Mouse (Mus musculus): ENCODE results near the gene Bmpr1a. TPM values are rescaled to one million over a fixed set of nuclear protein-coding genes. Genes with fewer than 3 reads are reported as not detected.

The Bmpr1a gene
- polyA plus RNA-seq, 1 experiment, result 0.66 TPM

DNA sequence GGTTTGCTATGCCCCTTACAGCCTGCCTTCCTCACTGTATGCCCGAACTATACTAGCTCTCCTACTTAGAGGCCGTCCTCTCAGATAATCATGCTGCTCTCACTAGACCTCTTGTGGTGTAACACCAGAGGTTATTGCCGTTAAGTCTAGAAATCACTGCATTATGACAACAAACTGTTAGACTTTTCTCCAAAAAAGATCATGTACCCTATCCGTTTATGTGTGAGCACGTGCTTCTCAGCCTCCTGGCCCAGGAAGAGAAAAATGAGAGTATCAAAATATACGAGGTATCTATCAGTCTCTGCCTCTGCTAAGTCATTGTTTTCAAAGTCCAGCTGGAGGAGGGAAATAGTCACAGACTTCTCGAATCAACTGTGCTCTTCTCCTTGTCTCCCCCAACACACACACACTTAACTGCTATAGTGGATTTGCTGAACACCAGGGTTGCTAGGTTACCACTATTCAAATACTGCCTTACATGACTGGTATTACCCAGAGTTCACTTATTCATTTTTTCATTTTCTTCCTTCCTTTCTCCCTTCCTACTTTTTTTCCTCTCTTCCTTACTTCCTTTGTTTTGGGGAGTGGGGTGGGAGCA lies 5.8 kb upstream of the Bmpr1a start:
- TF ChIP-seq POLR2A (IDR thresholded peaks at IDR 0.05; ENCODE audit: borderline replicate concordance, low read depth, low read length) (no peak), CTCF (IDR thresholded peaks at IDR 0.05; ENCODE audit: low read depth, low read length) (no peak)

DNA sequence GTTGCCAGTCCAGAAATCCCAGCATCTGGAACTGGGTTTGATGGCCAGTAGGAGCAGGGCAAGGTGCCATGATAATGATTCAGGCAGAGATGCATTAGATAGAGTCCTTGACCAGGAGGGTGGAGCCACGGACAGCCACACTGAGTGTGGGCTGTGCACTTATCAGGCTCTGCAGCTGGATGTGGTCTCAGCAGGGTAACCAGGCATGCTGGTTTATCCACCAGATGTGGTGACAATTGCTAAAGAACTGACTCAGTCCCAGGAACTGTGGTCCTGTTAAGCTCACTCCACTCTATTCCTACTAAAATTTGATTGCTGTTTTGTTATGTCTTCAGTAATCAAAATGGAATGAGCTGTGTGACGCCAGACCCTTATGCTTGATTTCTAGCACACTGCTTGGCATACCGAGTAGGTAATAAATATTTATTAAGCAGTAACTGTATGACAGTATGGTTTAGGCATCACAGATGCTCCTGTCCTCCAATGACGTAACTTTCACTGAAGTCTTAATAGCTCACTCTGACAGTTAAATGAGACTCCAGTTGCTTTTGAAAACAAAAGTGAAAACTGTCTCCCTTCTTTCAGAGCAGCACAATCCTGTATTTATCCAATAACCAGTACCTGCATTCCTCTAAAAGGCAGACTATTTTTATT lies 5.2 kb upstream of the Bmpr1a start:
- H3K4me3 ChIP-seq (ENCODE audit: insufficient read depth, low read length), result no peak overlapping the region
- no peak overlapping the region for H3K27ac ChIP-seq (ENCODE audit: insufficient read depth, low read depth, low read length)
- TF ChIP-seq POLR2A (IDR thresholded peaks at IDR 0.05; ENCODE audit: borderline replicate concordance, low read depth, low read length) (no peak), CTCF (IDR thresholded peaks at IDR 0.05; ENCODE audit: low read depth, low read length) (no peak)
- peaks cover 2% of the 10 kb centered on the region; the same call in 1 of the 2 replicates for H3K4me1 ChIP-seq (ENCODE audit: control insufficient read depth, insufficient read depth, low read length)

More for the DNA sequence above, 5.8 kb upstream of the Bmpr1a start:
- no peaks in the 10 kb centered on the region for H3K4me1 ChIP-seq (ENCODE audit: control insufficient read depth, insufficient read depth, low read length)
- no peak overlapping the region for H3K4me3 ChIP-seq (ENCODE audit: insufficient read depth, low read length)
- H3K27ac ChIP-seq (ENCODE audit: insufficient read depth, low read depth, low read length), result no peak overlapping the region

DNA sequence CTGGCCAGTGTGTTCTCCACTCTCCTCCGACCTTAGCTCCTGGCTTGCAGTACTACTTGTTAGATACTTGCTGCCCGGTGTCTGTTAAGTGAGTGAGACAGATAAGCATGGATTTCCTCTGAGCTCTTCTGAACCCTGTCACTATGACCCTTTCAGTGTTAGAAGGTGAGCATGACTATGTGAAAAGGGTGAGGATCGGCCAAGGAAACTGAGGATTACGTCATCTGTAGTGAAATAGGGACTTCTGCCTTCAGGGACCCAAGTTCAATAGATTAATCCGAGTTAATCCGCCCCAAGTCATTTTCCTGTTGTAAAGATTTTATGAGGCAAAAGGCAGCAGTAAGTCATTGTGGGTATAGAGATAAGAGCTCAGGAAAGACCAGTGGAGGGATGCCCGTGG lies 2.2 kb upstream of the Bmpr1a start:
- H3K4me1 ChIP-seq (ENCODE audit: control insufficient read depth, insufficient read depth, low read length), result peaks cover 4% of the 10 kb centered on the region
- H3K27ac ChIP-seq (ENCODE audit: insufficient read depth, low read depth, low read length), result no peak overlapping the region
- TF ChIP-seq CTCF (IDR thresholded peaks at IDR 0.05; ENCODE audit: low read depth, low read length) (no peak), POLR2A (IDR thresholded peaks at IDR 0.05; ENCODE audit: borderline replicate concordance, low read depth, low read length) (no peak)
- no peak overlapping the region for H3K4me3 ChIP-seq (ENCODE audit: insufficient read depth, low read length)

DNA sequence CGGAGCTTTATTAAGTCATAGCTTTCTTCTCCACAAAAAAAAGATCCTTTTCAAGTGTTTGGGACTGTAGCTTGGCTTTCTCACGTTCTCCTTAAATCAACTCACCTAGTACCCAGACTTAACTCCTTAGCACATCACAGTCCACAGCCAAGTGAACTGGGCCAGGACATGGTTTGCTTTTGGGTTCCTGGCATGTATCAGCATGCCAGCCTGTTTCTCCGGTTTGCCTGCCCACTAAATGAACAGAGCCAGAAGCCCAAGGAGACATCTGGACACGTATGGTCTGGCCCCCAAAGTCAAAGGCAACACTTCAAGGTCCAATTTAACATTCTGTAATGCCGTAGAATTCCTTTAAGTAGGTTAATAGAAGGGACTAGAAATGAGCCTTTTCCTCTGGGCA lies 1.2 kb upstream of the Bmpr1a start:
- Histone ChIP-seq H3K4me1 (ENCODE audit: control insufficient read depth, insufficient read depth, low read length) (peaks cover 13% of the 10 kb centered on the region), H3K27ac (ENCODE audit: insufficient read depth, low read depth, low read length) (no peak overlapping the region), H3K4me3 (ENCODE audit: insufficient read depth, low read length) (no peak overlapping the region)
- TF ChIP-seq CTCF (IDR thresholded peaks at IDR 0.05; ENCODE audit: low read depth, low read length) (no peak), POLR2A (IDR thresholded peaks at IDR 0.05; ENCODE audit: borderline replicate concordance, low read depth, low read length) (no peak)

DNA sequence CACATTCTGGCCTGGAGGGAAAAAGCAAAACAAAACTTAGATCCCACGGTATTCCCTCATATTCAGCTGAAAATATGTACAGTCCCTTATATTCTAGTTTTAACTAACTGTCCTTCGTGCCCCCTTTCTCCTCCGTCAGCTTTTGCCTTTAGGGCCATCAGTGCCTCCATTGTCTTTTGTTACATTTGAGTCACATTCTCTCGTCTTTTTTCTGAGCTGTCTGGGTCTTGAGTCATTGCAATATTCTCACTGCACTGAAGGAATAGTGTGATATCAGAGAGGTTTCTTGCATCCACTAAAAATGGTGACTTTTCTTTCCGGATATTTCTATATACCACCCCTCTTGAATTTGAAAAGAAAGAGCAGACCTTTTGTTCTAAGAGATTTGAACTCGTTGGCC lies 618 bp upstream of the Bmpr1a start:
- Histone ChIP-seq H3K4me3 (ENCODE audit: insufficient read depth, low read length) (no peak overlapping the region), H3K27ac (ENCODE audit: insufficient read depth, low read depth, low read length) (no peak overlapping the region), H3K4me1 (ENCODE audit: control insufficient read depth, insufficient read depth, low read length) (peaks cover 17% of the 10 kb centered on the region)
- no peak for TF ChIP-seq CTCF (IDR thresholded peaks at IDR 0.05; ENCODE audit: low read depth, low read length)
- no peak for TF ChIP-seq POLR2A (IDR thresholded peaks at IDR 0.05; ENCODE audit: borderline replicate concordance, low read depth, low read length)

DNA sequence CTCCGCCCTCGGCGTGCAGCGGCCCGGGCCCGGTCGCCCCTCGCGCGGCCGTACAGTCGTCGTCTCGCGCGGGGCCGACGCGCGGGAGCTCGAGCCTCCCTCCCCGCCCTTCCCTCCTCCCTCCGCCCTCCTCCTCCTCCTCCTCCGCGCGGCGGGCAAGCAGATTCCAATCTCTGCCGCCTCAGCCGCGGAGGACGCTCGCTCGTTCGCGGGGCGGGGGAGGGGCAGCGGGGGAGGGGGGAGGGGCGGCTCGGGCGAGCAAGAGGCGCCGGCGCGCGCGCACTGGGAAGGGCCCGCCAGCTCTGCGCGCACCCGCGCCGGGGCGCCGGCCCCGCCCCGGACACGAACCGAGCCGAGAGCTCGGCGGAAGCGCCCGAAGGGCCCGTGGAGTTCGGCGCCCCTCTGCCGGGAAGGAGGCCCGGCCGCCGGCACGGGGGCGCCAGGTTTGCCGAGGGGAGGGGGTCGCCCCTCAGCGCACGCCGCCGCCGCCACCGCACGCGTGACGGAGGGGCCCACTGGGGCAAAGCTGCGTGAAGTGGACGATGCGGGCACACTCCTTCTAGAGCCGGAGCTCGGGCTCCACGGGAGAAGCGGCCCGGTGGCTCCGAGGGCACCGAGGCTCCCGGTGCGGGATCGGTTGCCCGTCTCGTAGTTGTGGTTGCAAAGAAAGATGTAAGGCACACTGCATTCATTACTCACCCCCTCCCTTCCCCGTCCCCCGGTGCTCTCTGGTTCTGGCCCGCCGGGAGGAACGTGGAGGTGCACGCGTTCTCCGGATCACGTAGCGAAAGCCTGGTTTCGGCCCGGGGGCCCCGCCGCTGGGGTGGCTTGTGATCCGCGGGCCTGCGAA lies 441 bp downstream of the Bmpr1a start:
- H3K4me1 ChIP-seq (ENCODE audit: control insufficient read depth, insufficient read depth, low read length), result peaks cover 20% of the 10 kb centered on the region
- H3K4me3 ChIP-seq (ENCODE audit: insufficient read depth, low read length), result peak overlapping the region; percentile 98
- TF ChIP-seq CTCF (IDR thresholded peaks at IDR 0.05; ENCODE audit: low read depth, low read length) (no peak), POLR2A (IDR thresholded peaks at IDR 0.05; ENCODE audit: borderline replicate concordance, low read depth, low read length) (no peak)
- peak overlapping the region; percentile 77 for H3K27ac ChIP-seq (ENCODE audit: insufficient read depth, low read depth, low read length)

DNA sequence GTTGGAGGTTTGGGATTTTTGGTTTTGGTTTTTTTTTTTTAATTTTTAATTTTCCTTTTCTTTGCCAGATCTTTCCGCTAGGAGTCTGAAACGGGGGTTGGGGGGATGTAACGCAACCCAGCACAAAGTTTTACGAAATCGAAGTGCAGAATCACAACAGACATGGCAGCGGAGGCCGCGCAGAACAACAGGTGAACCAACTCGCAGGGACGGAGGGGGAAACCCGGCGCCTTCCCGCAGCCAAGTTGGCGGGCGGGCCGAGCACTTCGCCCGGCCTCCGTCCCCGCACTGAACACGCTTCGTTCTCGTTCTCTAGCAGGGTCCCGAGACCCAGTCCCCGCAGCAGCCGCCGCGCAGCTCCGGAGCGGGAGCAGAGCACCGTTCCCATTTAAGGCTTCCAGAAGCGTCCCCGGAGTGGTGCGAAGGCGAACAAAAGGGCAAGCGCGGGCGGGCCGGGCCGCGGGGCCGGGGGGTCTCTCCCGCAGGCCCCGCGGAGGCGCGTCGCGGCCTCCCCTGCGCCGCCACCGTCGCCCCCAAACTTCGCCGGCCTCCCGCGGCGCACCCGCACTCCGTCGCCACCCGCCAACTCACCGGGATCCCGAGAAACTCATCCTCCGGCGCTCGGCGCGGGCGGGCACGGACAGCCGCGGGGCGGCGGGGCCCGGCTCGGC lies 1.2 kb downstream of the Bmpr1a start:
- TF ChIP-seq CTCF (IDR thresholded peaks at IDR 0.05; ENCODE audit: low read depth, low read length), result no peak
- TF ChIP-seq POLR2A (IDR thresholded peaks at IDR 0.05; ENCODE audit: borderline replicate concordance, low read depth, low read length), result no peak
- H3K27ac ChIP-seq (ENCODE audit: insufficient read depth, low read depth, low read length), result peak overlapping the region; percentile 77
- peak overlapping the region; percentile 95 for H3K4me3 ChIP-seq (ENCODE audit: insufficient read depth, low read length)
- peaks cover 25% of the 10 kb centered on the region for H3K4me1 ChIP-seq (ENCODE audit: control insufficient read depth, insufficient read depth, low read length)

DNA sequence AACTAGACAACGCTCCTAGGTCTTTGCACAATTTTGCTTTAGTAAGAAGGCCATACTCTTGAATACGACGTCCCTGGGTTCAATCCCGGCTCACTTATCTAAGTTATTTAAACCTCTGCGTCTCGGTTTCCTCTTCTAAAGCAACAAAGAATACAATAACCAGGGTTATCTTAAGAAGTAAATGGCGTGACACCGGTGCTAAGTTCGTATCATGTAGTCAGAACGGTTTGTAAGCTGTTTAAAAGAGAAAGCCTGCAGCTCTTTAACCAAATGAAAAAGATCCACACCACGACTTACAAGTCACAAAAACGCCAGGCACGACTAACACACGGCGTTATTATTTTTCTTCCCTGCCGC lies 1.7 kb downstream of the Bmpr1a start:
- H3K4me1 ChIP-seq (ENCODE audit: control insufficient read depth, insufficient read depth, low read length), result peaks cover 25% of the 10 kb centered on the region
- no peak for TF ChIP-seq POLR2A (IDR thresholded peaks at IDR 0.05; ENCODE audit: borderline replicate concordance, low read depth, low read length)
- no peak for TF ChIP-seq CTCF (IDR thresholded peaks at IDR 0.05; ENCODE audit: low read depth, low read length)
- H3K27ac ChIP-seq (ENCODE audit: insufficient read depth, low read depth, low read length), result peak overlapping the region; percentile 77
- H3K4me3 ChIP-seq (ENCODE audit: insufficient read depth, low read length), result peak overlapping the region; percentile 95

DNA sequence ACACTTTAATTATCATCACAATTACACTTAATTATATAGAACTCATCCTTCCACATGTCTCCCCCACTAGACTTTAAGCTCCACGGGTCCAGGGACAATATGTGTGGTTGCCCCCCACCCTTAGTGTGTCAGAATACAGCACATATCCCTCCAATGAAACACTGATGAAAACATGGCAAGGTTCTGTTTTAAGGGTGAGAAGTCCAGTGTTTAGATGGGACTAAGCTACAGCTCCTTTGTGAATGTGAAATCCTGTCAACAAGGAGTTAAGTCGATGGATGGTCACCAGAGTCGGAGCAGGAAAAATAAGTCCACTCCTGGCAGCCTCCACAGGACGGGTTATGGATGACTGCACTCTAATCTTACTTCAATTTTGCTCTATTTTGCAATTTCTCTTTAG lies 2.8 kb downstream of the Bmpr1a start:
- no peak overlapping the region for H3K27ac ChIP-seq (ENCODE audit: insufficient read depth, low read depth, low read length)
- no peak overlapping the region for H3K4me3 ChIP-seq (ENCODE audit: insufficient read depth, low read length)
- peaks cover 29% of the 10 kb centered on the region for H3K4me1 ChIP-seq (ENCODE audit: control insufficient read depth, insufficient read depth, low read length)
- no peak for TF ChIP-seq POLR2A (IDR thresholded peaks at IDR 0.05; ENCODE audit: borderline replicate concordance, low read depth, low read length)
- TF ChIP-seq CTCF (IDR thresholded peaks at IDR 0.05; ENCODE audit: low read depth, low read length), result no peak

All from bone marrow macrophage, adult 2 months (primary cell).